Mouse (Mus musculus): Measurements from ENCODE around the gene Fosb. TPM values are rescaled to one million over a fixed set of nuclear protein-coding genes. Genes with fewer than 3 reads are reported as not detected.
A peak's percentile ranks its signal among the peaks of the same experiment; 100 is the strongest.

The Fosb gene
- polyA plus RNA-seq, 1 experiment from 2014 or later: 0.11 TPM

- no peaks in the 10 kb centered on the region for H3K9me3 ChIP-seq
- no peak for ATAC-seq (replicated peaks)
- no peaks in the 10 kb centered on the region for H3K36me3 ChIP-seq
- H3K9ac ChIP-seq (replicated peaks): no peak overlapping the region
- peaks cover 53% of the 10 kb centered on the region for H3K27me3 ChIP-seq
- H3K4me3 ChIP-seq: no peak overlapping the region
- peaks cover 40% of the 10 kb centered on the region for H3K4me1 ChIP-seq
- no peak overlapping the region for H3K27ac ChIP-seq (replicated peaks)
- no peak overlapping the region for H3K4me2 ChIP-seq (replicated peaks)
- 78% methylated on average over 12 of the region's 12 CpGs for WGBS
Observed at GRCm38 (mm10) chr7:19303046-19303305, 6.9 kb downstream of the Fosb start.

- no peak for ATAC-seq (replicated peaks)
- no peak overlapping the region for H3K27ac ChIP-seq (replicated peaks)
- peak overlapping the region; percentile 49 for H3K4me2 ChIP-seq (replicated peaks)
- no peaks in the 10 kb centered on the region for H3K9me3 ChIP-seq
- H3K36me3 ChIP-seq: no peaks in the 10 kb centered on the region
- peak overlapping the region; percentile 45; the same call in 1 of the 2 replicates for H3K9ac ChIP-seq (replicated peaks)
- peaks cover 35% of the 10 kb centered on the region for H3K4me1 ChIP-seq
- 49% methylated on average over 13 of the region's 13 CpGs for WGBS
- H3K4me3 ChIP-seq: peak overlapping the region; percentile 54
- peaks cover 53% of the 10 kb centered on the region for H3K27me3 ChIP-seq
Observed at GRCm38 (mm10) chr7:19302264-19303045, 7.4 kb downstream of the Fosb start.

- ATAC-seq (replicated peaks): no peak
- Histone ChIP-seq H3K9ac (replicated peaks) (peak overlapping the region; percentile 45), H3K27ac (replicated peaks) (peak overlapping the region; percentile 16; the same call in 1 of the 2 replicates), H3K36me3 (no peaks in the 10 kb centered on the region), H3K4me1 (peaks cover 35% of the 10 kb centered on the region), H3K4me3 (peak overlapping the region; percentile 54), H3K9me3 (no peaks in the 10 kb centered on the region), H3K27me3 (peaks cover 46% of the 10 kb centered on the region), H3K4me2 (replicated peaks) (peak overlapping the region; percentile 49)
- WGBS: 7% methylated on average over 16 of the region's 16 CpGs
Observed at GRCm38 (mm10) chr7:19301461-19302263, 8.2 kb downstream of the Fosb start.

GRCm38 (mm10) chr7:19300501-19301421 is 9.1 kb downstream of the Fosb start:
- peak; percentile 88 for ATAC-seq (replicated peaks)
- H3K36me3 ChIP-seq: no peaks in the 10 kb centered on the region
- peak overlapping the region; percentile 16; the same call in 1 of the 2 replicates for H3K27ac ChIP-seq (replicated peaks)
- peak overlapping the region; percentile 54 for H3K4me3 ChIP-seq
- H3K9ac ChIP-seq (replicated peaks): peak overlapping the region; percentile 45
- peak overlapping the region; percentile 49 for H3K4me2 ChIP-seq (replicated peaks)
- H3K4me1 ChIP-seq: peaks cover 35% of the 10 kb centered on the region
- under 1% methylated on average over 29 of the region's 29 CpGs for WGBS
- H3K9me3 ChIP-seq: no peaks in the 10 kb centered on the region
- peaks cover 37% of the 10 kb centered on the region for H3K27me3 ChIP-seq

- Histone ChIP-seq H3K27me3 (peaks cover 22% of the 10 kb centered on the region), H3K9me3 (no peaks in the 10 kb centered on the region), H3K27ac (replicated peaks) (no peak overlapping the region), H3K36me3 (peaks cover 8% of the 10 kb centered on the region), H3K4me2 (replicated peaks) (no peak overlapping the region), H3K9ac (replicated peaks) (no peak overlapping the region), H3K4me3 (no peak overlapping the region), H3K4me1 (peaks cover 28% of the 10 kb centered on the region)
- ATAC-seq (replicated peaks): no peak
- 23% methylated on average over 3 of the region's 3 CpGs for WGBS
Observed at GRCm38 (mm10) chr7:19299194-19299593, 10.7 kb downstream of the Fosb start.

GRCm38 (mm10) chr7:19297794-19298193 is 12.1 kb downstream of the Fosb start:
- Histone ChIP-seq H3K36me3 (peaks cover 21% of the 10 kb centered on the region), H3K9ac (replicated peaks) (no peak overlapping the region), H3K9me3 (no peaks in the 10 kb centered on the region), H3K4me3 (no peak overlapping the region), H3K27ac (replicated peaks) (no peak overlapping the region), H3K4me2 (replicated peaks) (no peak overlapping the region), H3K27me3 (peaks cover 8% of the 10 kb centered on the region), H3K4me1 (peaks cover 20% of the 10 kb centered on the region)
- WGBS: 94% methylated on average over 5 of the region's 5 CpGs
- no peak for ATAC-seq (replicated peaks)

GRCm38 (mm10) chr7:19297034-19297433 is 12.8 kb downstream of the Fosb start:
- Histone ChIP-seq H3K4me2 (replicated peaks) (no peak overlapping the region), H3K9me3 (no peaks in the 10 kb centered on the region), H3K27ac (replicated peaks) (no peak overlapping the region), H3K36me3 (peaks cover 21% of the 10 kb centered on the region), H3K4me1 (peaks cover 16% of the 10 kb centered on the region), H3K9ac (replicated peaks) (no peak overlapping the region), H3K27me3 (peaks cover under 1% of the 10 kb centered on the region; the same call in 1 of the 2 replicates), H3K4me3 (no peak overlapping the region)
- 92% methylated on average over 6 of the region's 6 CpGs for WGBS
- ATAC-seq (replicated peaks): no peak

- Histone ChIP-seq H3K27ac (replicated peaks) (0 out of 2 replicates have a peak overlapping the region, but pooled peaks have one; percentile 53), H3K9ac (replicated peaks) (no peak overlapping the region; the same call in 1 of the 2 replicates), H3K9me3 (no peaks in the 10 kb centered on the region), H3K4me3 (peak overlapping the region; percentile 16; the same call in 1 of the 2 replicates), H3K36me3 (peaks cover 24% of the 10 kb centered on the region), H3K4me2 (replicated peaks) (peak overlapping the region; percentile 30; the same call in 1 of the 2 replicates), H3K27me3 (no peaks in the 10 kb centered on the region), H3K4me1 (peaks cover 16% of the 10 kb centered on the region)
- 18% methylated on average over 22 of the region's 22 CpGs for WGBS
- ATAC-seq (replicated peaks): peak; percentile 81
Observed at GRCm38 (mm10) chr7:19295503-19296185, 14.2 kb downstream of the Fosb start.

GRCm38 (mm10) chr7:19290969-19291596 is 18.8 kb downstream of the Fosb start:
- 3% methylated on average over 20 of the region's 20 CpGs for WGBS
- H3K4me2 ChIP-seq (replicated peaks): peak overlapping the region; percentile 38
- no peaks in the 10 kb centered on the region for H3K9me3 ChIP-seq
- peak; percentile 21; the same call in 1 of the 2 replicates for ATAC-seq (replicated peaks)
- H3K4me1 ChIP-seq: peaks cover 21% of the 10 kb centered on the region
- H3K36me3 ChIP-seq: peaks cover 56% of the 10 kb centered on the region
- no peaks in the 10 kb centered on the region for H3K27me3 ChIP-seq
- peak overlapping the region; percentile 19; the same call in 1 of the 2 replicates for H3K9ac ChIP-seq (replicated peaks)
- H3K4me3 ChIP-seq: peak overlapping the region; percentile 20
- H3K27ac ChIP-seq (replicated peaks): peak overlapping the region; percentile 59

- peaks cover 17% of the 10 kb centered on the region for H3K27me3 ChIP-seq
- H3K4me3 ChIP-seq: no peak overlapping the region
- peak overlapping the region; percentile 76; the same call in 1 of the 2 replicates for H3K4me2 ChIP-seq (replicated peaks)
- H3K4me1 ChIP-seq: peaks cover 29% of the 10 kb centered on the region
- peaks cover 31% of the 10 kb centered on the region for H3K36me3 ChIP-seq
- no peak overlapping the region for H3K9ac ChIP-seq (replicated peaks)
- H3K27ac ChIP-seq (replicated peaks): no peak overlapping the region
- 31% methylated on average over 4 of the region's 4 CpGs for WGBS
- no peaks in the 10 kb centered on the region for H3K9me3 ChIP-seq
- no peak for ATAC-seq (replicated peaks)
Observed at GRCm38 (mm10) chr7:19284763-19285162, 25.1 kb downstream of the Fosb start.

Measured in forebrain, embryonic 15.5 days (tissue).